Mouse (Mus musculus): ENCODE measurements around the gene Slc22a28.
A peak's percentile ranks its signal among the peaks of the same experiment; 100 is the strongest.
"Not testable (repeated sequence)": the region's sequence is repeated elsewhere in the genome, so short reads cannot be mapped to it uniquely, and the experiment has no call there.

Gene Slc22a28

DNA sequence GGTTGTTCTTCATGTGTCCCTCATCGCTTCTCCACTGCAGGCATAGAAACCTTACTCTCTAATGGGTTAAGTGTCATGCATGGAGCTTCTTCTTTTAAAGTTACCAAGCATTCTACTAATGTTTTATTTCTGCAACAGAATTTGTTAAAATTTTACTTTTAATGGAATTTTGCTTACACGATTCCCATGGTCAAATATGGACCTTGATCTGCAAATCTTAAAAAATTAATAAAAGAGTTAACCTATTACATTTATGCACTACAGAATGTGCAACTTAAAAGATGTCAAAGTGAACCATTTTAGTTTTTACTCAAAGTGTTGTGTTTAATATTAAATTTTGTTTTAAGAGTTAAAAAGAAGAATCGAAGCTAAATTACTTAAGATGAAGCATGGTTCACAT lies at the start of gene Slc22a28:
Gene Slc22a28, minus strand, starts transcription at position 102 of the 400 bp plus-strand sequence.
- not testable (repeated sequence) for DNase-seq (ENCODE audit: low read depth)

DNA sequence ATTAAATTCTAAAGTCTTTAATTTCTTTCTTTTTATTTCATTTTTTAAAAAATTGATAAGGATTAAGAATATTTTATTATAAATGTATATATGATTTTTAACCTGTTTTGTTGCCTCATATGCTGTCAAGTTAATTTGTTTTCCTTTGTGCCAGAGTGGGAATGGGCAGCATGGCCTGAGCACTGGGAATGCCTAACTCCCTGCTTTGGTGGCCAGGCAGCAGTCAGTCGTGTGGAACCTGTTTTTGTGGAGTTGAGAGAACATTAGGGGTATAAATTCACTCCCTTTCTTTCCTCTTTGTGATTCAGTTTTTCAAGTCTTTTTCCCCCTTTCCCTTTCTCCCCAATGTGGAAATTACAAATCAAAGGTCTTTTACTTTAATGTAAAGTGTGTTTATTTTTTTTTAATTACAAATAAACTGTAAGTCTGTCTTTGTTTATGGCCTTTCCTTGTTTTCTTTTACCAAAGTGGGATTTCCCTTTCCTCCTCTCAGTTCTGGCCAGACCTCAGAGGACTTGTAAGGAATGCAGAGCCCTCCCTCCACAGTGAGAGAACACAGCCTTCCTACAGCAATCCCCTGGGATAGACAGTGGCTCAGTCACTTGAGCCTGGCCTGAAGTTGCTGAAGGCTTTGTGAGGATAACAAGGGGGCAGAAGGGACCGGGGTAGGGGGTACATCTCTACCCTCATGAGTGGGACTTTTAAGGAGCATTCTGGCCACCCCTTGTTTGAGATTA lies 17.2 kb upstream of the Slc22a28 start:
- no peak for DNase-seq (ENCODE audit: low read depth)

DNA sequence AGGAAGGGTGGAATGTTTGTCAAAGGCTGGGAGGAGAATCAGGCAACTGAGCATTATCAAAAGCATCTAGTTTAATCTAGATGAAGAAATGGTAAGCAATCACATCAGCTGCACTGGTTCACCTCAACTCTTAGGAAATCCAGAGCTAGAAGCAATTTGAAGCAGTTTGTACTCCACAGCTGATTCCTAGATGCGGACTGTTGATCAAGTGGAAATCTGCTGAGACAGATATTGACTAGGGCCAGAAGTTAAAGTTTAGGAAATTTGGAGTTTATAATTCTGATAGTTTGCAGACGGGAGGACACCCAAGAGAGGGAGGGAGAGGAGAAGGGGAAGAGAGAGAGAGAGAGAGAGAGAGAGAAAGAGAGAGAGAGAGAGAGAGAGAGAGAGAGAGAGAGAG lies 10.9 kb upstream of the Slc22a28 start:
- not testable (repeated sequence) for DNase-seq (ENCODE audit: low read depth)

DNA sequence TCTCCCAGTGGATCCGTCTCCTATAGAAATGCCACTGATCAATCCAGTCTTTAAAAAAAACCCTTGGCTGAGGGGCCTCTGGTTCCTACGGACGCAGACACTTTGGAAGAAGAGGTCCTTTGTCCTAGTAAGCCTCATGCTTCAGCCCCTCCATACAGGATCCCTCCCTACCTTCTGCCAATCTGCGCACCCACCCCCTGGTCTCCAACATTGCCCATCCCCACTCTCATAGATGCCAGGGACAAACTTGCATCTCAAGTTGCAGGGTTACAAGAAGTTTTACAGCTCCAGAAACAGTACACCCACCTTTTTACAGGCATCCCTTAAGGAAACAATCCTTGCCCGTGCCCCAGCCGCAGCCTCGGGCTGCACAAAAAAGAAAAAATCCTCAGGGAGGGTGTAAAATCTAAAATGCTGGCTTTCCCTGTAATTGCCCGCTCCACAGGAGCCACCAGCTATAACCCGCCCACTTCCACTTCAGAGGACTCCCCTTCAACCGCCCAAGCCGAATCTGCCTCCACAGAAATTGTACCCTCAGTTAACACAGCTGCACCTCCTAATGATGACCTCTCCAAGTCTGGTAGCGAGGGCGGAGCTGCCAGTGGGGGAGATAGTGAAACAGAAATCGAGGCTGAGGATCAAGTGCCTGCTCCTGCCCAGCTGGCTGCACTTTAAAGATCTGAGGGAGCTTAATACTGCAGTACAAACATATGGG lies 2.5 kb upstream of the Slc22a28 start:
- DNase-seq (ENCODE audit: low read depth) = not testable (repeated sequence)

DNA sequence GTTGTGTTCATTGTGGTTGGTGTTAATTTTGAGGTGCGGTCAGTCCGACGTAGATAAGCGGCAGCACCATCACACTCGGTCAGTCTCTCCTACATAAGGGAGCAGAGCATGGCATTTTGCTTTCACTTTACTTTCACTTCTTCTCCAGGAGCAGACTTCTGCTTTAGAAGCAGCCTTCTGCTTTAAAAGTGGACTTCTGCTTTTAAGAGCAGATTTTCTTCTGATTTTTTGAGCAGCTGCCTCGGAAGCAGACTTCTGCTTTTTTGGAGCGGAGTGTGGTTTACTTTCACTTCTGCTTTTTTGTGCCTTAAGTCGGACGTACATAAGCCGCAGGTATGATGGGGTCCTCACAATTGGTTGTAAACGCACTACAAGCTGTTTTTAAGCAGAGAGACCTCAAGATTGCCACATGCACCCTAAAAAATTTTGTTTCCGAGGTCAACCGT lies 111.9 kb downstream of the Slc22a28 start:
- peak; percentile 62 for DNase-seq (ENCODE audit: low read depth)

DNA sequence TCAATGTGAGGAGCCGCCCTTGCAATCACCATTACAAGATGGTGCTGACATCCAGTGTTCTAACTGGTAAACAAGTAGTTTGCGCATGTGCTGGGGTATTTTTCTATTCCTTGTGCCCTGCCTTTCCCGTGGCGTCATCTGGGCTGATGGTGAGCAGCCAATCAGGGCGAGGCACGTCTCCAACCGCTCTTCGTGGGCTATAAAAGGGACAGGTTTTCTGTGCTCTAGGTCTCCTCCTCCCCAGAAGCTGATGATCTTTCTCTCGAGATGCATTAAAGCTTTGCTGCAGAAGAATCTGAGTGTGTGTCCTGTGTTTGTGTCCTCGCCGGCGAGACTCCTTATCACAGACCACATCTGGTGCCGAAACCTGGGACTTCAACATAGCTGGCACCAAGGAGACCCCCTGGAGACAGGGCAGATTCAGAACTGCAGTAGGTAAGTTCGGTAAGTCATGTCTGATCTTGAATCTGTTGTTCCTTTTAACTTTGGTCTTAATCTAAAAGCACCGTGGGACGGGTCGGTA lies 112.4 kb downstream of the Slc22a28 start:
- DNase-seq (ENCODE audit: low read depth) = peak; percentile 61

DNA sequence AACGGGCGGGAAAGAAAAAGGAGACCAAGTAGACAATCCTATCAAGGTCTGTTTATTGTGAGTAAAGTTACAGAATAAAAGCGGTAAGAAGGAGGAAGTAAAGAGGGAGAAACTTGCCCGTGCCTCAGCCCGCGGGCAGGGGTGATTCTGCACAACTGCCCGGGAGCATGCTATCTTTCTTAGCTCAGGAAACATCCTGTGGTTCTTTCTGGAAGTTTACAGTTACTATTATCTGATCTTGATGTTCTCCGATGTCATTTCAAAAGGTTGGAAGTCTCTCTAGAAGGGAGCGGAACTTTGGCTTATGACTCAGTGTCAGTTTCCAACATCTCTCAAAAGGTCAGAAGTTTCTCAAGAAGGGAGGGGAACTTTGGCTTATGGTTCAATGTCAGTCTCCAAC lies 113.2 kb downstream of the Slc22a28 start:
- peak; percentile 1 for DNase-seq (ENCODE audit: low read depth)
